Mouse (Mus musculus) liver, embryonic 14 days (tissue): ENCODE data around the gene Olfr1418. TPM values are rescaled to one million over a fixed set of nuclear protein-coding genes. Genes with fewer than 3 reads are reported as not detected.

ENCODE experiments used
- polyA plus RNA-seq: library from polyadenylated mRNA; depleted of rRNA; stranded (reverse); fragments of >200 nt; gene quantifications from 2 replicates; pipeline ENCODE4 v1.2.3, GENCODE M21; 2012; rRNA removed

The Olfr1418 gene
- polyA plus RNA-seq: not detected in 2 replicates

DNA sequence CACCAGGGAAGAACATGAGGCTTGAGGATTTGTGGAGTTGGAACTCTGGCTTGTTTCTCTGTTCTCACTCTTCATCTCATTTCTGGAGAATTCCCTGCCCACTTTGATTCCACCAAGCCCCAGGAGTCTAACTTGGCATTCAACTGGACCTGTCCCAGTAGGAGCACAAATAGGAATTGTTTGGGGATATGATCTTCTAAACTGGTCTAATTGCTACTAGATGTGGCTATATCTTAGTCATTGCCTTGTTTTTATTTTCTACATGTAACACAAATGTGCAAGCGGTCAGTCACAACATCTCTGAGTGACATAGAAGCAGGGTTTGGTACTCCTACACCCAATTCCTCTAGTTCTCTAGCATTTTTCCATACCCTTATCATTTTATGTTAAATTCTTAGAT lies at the start of gene Olfr1418:
Gene Olfr1418, minus strand, starts transcription at position 101 of the 400 bp plus-strand sequence.

DNA sequence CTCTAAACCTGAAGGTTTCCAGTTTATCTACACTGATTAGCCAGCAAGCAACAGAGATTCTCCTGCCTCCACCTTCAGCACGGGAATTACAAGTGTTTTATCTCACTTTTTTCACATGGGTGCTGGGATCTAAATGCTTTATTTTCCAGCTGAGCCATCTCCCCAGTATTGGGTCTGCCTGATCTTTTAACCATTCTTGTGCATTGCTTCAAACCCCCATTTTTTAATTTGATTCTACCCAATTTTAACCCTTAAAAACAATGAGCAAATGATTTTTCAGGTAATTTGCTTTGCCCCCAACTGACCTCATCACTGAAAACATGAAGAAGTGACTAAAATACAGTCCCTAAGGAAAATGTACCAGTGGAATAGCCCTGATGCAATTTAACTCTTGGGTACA lies 25.4 kb upstream of the Olfr1418 start, which contains the start of gene Olfr1420:
Gene Olfr1420, plus strand, starts transcription at position 301 of the 400 bp plus-strand sequence.

DNA sequence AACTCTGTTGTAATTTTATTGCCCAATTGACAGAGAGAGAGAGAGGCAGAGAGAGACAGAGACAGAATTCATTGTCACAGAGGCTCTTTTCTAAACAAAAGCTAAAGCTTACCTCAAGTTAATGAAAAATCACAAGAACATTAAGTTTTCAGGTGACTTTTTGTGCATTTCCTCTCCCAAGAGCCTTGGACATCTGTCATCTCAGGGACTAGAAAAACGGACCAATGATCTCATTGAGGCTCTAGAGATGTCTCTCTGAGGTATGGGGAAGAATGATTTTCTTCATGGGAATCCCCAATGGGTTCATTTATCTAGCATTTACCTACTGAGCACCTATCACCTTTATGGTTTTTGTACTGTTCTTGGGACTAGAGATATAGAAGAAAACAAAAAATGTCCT lies 14.1 kb upstream of the Olfr1418 start, which contains the start of gene Olfr1419:
Gene Olfr1419, minus strand, starts transcription at position 101 of the 400 bp plus-strand sequence.

GRCm38 (mm10) chr19:11839119-11839518 lies 21.7 kb downstream of the Olfr1418 start, which contains the start of gene Olfr1417:
Gene Olfr1417 (minus strand): TSS chr19:11839219.

GRCm38 (mm10) chr19:11819143-11819700 lies 41.6 kb downstream of the Olfr1418 start, which contains the start of gene Stx3:
Gene Stx3 (minus strand): TSS chr19:11819403.

Other genes with a start within 250 kb of the Olfr1418 start
- 0.63 and 0.89 TPM in 2 replicates for gene Ms4a2, start 237.3 kb downstream of the Olfr1418 start, polyA plus RNA-seq
- gene Ms4a3, start 220.2 kb downstream of the Olfr1418 start, polyA plus RNA-seq: 11.5 and 18.1 TPM in 2 replicates
- 0.07 and 0.08 TPM in 2 replicates for gene Oosp2, start 200.5 kb downstream of the Olfr1418 start, polyA plus RNA-seq
- gene Oosp1, start 169.9 kb downstream of the Olfr1418 start, polyA plus RNA-seq: 0.07 and 0.09 TPM in 2 replicates
- gene Oosp3, start 164.0 kb downstream of the Olfr1418 start, polyA plus RNA-seq: not detected in 2 replicates
- 0.02 and 0.03 TPM in 2 replicates for gene Gif, start 113.5 kb downstream of the Olfr1418 start, polyA plus RNA-seq
- 30.4 and 31.5 TPM in 2 replicates for gene Mrpl16, start 90.7 kb downstream of the Olfr1418 start, polyA plus RNA-seq
- gene Stx3, start 41.7 kb downstream of the Olfr1418 start, polyA plus RNA-seq: 0.71 and 0.75 TPM in 2 replicates
- gene Olfr1417, start 21.8 kb downstream of the Olfr1418 start, polyA plus RNA-seq: not detected in 2 replicates
- not detected in 2 replicates for gene Olfr1419, start 14.0 kb upstream of the Olfr1418 start, polyA plus RNA-seq
- gene Olfr1420, start 25.5 kb upstream of the Olfr1418 start, polyA plus RNA-seq: not detected in 2 replicates
- gene Patl1, start 51.3 kb upstream of the Olfr1418 start, polyA plus RNA-seq: 6.5 and 9.5 TPM in 2 replicates
- 11.2 and 12.4 TPM in 2 replicates for gene Osbp, start 104.9 kb upstream of the Olfr1418 start, polyA plus RNA-seq
- not detected in 2 replicates for gene Olfr1423, start 180.3 kb upstream of the Olfr1418 start, polyA plus RNA-seq
- not detected in 2 replicates for gene Olfr1424, start 201.6 kb upstream of the Olfr1418 start, polyA plus RNA-seq
- gene Olfr1425, start 216.7 kb upstream of the Olfr1418 start, polyA plus RNA-seq: not detected in 2 replicates
- gene Olfr1426, start 230.9 kb upstream of the Olfr1418 start, polyA plus RNA-seq: not detected in 2 replicates
- not detected in 2 replicates for gene Olfr1427, start 242.3 kb upstream of the Olfr1418 start, polyA plus RNA-seq